Mouse (Mus musculus) urinary bladder, postnatal 25 days (tissue): ENCODE measurements around the gene Arid5b.

Experiments used
- DNase-seq: peaks from one replicate; pipeline ENCODE4 v3.0.0; 2022; ENCODE audit warnings: low spot score

Arid5b gene

DNA sequence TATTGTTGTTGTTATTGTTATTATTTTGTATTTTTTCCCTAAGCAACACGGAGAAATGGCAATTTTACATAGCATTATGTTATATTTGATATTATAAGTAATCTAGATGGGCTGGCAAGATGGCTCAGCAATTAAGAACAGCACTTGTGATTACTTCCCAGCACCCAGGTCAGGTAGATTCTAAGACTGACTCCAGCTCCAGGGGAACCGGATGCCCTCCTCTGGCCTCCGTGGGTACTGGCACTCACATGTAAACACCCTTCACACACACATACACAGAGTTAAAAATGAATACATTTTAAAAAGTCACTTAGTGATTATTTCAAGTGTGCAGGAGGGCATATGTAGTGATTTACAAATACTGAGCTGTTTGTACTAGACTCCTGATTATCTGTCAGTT lies 190.8 kb downstream of the Arid5b start:
- no peak for DNase-seq

DNA sequence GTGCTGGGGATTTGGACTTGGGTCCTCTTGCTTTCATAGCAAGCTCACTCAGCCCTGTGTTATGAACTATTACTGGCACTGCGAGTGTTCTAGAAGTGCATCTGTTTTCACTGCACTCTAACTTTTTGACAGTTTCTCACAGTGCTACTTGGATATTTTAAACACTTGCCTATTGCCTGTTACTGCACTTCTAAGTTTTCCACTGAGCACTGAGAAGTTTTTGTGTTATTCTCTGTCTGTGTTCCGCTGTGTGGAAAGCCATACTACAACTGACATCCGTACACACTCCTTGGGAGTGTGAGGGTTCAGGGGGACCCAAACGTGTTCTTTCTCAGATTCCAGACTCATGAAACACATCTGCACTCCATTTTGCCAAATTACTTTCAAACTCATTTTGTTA lies 191.6 kb downstream of the Arid5b start:
- DNase-seq, result no peak

DNA sequence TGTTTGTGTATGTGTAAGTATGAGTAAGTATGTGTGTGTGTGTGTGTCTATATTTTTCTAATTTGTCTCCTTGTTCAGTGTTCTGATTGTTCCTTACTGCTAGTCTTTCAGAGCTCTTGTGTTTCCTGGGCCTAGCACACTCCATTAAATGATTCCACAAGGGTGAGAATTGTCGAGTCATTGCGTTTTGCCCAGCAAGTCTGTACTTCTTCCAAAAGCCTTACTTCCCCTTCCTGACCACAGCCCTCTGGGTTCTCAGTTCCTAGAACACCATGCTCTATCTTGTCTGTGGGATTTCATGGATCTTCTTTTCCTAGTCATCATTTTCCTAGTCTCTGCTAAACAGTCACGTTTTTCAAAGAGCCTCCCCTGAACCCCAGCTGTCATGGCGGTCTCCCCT lies 193.0 kb downstream of the Arid5b start:
- DNase-seq, result no peak

DNA sequence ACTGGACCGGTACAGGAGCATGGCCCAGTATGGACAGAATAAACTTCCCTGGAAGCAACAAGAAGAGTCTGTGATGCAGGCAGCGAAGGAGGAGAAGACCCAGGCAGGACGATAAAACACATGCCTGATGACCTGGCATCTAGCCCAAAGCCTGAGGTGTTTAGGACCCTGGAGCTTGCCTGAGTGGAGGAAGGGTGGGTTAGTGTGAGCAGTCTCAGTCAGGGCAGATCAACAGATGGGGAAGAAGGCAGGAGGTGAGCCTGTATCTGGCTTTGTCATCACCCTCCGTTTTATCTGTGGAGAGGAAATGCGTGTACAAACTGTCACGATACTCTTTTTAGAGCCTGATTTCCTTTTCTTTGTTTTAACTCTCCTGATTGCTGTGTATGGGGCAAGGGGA lies 196.8 kb downstream of the Arid5b start:
- no peak for DNase-seq

DNA sequence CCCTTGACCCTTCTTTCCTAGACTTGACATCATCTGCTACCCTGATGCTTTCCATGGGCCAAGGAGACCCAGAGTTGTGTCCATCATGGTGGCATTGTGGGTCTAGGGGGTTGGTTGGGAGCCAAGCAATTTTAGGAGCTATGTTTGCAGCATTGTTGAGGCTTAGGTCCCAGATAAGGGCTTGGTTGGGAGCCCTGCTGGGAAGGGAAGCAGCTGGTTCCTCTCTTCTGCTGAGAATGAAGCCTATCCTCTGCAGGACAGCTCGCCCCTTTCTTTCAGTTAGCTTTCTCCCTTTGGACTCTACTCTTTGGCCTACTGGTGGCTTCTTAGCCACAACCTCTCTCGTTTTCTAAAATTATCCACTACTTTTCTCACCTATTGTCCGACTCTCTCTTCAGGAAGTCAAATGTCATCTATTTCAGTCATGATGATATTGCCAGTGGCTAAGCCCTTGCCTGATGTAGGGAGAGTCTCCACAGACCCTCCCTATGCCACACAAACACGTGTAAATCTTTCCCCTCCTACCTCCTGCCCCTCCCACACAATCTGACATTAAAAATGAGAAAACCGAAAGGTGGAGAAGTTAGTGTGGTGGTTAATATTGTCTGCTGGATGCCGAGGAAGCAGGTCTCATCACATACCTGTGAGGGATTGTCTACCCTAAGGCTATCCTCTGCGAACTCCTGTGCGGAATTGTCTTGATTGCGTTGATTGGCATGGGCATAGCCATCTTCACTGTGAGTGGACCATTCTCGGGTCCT lies 198.4 kb downstream of the Arid5b start:
- DNase-seq, result no peak

DNA sequence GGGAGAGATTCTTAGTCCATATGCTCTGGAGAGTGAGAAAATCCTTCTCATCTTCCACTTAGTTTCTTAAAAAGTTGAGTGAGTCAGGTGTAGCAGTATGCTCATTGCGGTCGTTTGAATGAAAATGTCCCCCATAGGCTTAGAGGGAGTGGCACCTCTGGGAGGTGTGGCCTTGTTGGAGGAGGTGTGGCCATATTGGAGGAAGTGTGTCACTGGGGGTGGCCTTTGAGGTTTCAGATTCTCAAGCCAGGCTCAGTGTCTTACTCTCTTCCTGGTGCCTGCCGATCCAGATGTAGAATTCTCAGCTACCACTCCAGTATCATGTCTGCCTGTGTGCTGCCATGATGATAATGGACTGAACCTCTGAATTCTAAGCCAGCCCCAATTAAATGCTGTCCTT lies 199.8 kb downstream of the Arid5b start:
- no peak for DNase-seq

DNA sequence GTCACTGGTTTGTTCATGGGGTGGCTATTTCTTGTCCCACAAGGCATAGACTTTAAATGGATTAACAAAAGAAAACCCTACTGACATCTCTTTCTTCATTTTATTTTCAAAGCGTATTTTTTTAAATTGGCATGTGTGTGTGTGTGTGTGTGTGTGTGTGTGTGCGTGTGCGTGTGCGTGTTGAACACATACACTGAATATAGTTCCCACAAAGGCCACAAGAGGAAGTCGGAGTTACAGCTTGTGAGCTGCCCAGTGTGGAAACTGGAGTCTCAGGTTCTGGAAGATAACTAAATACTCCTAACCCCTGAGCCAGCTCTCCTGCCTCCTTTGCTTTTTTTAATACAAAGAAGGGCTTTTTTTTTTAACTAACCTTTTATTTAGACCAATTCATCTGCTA lies 203.4 kb downstream of the Arid5b start:
- DNase-seq, result no peak

DNA sequence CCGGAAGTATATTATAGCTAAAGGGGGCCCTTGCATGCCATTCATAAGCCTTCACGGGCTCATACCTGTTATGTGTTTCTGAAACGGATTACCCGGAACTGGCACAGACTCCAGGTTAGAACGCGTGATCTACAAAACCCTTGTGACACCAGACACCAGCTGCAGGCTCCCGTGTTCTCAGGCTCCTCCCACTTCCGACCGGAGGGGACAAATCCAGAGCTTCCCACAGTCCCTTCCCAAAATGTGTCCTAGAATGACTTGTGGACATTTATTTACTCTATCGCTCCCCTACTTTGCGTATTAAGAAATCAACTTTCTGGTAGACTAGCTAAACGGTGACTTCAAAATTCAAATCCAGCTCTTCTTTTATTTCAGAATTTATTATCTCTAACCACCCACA lies 204.2 kb downstream of the Arid5b start:
- no peak for DNase-seq

DNA sequence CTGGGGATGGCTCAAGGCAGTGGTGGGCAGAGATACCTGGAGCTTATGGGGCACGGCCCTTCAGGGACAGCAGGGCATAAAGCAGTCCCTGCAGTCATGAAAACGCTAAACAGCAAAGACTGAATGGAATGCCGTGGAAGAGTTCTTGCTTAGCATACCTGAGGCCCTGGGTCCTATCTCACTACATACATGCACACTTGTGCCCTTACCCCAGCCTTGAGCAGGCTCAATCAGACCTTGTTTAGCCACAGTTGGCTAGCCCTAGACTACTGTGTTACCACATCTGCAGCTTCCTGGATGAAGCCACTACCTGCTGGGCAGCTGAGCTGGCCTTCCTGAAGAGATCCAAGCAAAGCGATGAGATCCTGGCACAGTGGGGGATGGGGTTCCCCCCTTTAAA lies 205.9 kb downstream of the Arid5b start:
- no peak for DNase-seq

DNA sequence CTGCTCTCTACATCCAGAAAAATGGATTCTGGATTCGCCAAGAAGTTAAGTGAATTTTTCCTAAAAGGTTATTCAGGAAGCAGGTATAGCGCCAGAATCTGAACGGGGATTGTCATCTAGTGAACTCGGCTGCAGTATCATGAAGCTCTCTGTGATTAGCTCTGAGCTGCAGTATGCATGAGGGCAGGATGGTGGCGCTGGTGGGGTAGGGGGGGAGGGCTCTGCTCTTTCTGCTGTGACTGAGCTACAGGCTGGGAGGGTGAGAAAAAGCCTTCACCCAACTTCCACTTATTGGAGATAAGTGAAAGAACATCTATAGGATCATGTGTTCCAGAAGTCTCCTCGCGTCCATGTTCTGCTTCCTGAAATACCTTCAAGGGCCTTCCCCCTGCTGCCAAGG lies 207.5 kb downstream of the Arid5b start:
- no peak for DNase-seq

DNA sequence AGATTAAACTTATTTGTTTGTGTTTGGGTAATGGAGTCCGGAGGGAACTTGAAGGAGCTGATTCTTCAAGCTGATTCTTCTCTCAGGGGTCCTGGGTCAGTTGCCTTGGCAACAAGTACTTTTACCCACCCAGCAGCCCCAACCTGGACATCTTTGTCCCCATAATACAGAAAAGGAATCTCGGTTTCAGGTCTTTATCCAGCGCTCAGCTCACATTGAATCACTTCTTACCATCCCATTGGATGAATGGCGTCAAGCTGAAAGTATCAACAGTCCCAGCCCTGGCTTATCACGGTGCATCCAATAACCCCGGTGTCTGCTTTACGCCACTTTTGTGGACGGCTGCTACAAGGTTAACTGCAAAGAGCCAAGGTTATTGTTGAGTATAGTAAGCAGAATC lies 210.1 kb downstream of the Arid5b start:
- DNase-seq, result no peak

DNA sequence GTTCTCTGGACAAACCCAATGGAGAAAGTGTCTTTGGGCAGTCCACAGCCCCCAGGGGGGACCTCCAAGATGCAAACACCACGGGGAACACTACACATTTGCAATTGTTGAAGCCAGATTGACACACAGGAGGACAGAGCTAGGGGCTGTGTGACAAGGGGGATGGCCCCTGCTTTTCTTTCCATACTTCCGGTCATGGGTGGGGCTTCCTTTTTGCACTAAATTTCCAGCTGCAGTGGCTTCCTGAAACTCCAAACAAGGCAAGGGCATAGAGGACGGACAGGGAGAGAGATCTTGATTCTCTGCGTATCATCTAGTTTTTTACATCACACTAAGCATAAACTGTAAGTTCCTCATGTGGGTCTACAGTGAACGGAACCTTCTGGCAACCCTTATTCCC lies 210.6 kb downstream of the Arid5b start:
- no peak for DNase-seq

DNA sequence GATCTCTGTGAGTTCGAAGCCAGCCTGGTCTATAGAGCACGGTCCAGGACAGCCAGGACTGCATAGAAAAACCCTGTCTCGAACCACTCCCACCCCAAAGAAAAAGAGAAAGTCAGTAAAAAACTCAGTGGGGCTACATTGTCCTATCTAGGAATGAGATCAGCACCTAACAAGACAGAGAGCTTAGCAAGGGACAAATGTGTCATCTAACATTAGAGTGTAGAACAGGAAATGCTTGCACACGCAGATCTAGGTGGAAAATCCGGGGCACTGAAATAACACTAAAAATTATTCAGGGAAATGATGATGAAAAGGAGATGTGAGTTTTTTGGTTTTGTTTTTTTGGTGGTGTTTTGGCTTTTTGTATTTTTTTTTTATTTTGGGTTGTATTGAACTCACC lies 212.4 kb downstream of the Arid5b start:
- no peak for DNase-seq

DNA sequence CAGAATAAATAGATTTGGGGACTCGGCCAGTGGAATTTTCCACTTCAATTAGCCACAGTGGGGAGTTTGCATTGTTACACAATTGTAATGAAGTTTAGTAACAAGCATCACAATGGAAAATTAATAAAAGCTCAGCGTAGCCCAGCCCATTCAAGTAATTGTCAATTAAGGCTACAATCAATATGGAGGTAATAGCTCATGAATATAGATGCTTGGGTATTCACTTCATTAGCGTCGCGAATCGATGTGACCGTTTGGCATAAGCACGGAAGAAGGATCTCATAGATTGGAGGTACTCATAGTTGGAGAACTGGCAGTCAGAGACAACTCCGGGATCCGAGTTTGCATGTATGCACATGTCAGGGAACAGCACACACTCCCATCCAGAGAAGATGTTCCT lies 214.0 kb downstream of the Arid5b start:
- no peak for DNase-seq

DNA sequence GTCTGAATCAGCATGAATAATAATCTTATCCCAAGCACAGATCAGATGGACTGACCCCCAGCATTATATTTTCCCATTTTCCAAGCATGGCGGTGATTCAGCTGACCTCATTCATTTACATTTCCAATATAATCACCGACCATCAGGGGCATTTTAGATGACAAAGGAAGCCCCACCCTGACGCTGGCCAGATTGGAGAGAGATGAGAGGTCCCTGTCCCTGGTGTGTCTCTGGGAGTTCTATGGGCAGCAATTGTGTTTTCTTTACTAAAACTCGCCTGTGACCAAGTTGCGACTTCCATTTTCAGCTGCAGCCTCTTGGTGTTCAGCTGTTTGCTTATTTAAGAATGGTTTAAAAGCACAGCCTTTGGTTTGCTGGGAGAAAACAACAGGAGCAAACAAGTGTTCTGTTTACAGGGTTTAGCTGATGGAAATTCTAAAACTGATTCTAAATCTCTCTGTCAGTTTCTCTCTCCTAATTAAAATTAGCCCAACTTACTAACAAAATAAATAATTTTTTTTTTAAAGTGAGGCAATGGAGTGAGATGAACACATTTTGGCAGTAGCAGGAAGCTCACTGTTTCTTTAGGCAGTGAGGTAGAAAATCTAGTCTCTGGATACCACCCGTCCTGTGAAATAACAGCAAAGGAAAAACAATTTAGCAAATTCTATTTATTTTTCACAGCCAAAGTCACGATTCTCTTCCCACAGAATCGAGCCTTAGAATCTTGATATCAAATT lies 214.6 kb downstream of the Arid5b start:
- DNase-seq, result no peak

DNA sequence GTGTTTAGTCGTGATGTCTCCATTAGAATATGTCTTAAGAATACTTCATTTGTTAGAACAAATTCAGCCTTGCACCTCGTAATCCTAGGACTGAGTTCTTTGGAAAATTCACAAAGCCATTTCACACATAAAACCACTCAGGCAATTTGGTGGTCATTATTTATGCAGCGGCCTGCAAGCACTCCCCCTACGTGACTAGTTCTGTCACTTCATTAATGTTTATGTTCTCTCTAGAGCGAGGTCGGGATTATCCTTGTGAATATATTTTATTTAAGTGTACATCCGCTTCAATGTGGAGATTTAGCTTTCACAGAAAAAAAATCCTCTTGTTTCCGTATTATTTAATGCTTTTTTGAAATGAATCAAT lies 217.3 kb downstream of the Arid5b start:
- DNase-seq, result no peak

DNA sequence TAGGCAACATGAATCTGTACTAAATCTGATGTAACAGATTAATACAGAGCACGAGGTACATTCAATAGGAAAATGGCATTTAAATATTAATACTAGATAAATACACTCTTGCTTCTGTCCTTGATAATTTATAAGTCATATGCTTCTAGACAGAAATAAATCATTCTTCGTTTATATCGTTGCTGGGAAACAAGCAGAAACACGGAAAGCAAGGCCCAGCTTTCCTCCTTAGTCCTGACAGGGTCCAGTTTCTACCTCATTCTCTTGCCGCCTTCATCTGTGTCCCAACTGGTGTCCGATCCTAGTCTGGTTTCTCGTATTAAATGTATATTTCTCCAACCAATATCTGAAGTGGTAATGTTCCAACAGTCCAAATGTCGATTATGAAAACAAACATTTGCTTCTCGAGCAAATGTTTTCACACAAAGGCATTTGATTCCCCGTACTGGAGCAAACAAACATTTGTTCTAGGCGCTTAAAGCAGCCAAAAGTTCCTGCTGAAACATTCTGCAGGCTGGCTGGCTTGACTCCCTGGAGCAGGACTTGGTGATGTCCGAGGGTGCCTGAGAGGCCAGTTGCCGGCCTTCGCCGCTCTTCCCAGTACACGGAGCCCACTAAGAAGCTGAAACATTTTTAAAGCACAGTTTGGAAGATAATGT lies 217.8 kb downstream of the Arid5b start:
- no peak for DNase-seq

DNA sequence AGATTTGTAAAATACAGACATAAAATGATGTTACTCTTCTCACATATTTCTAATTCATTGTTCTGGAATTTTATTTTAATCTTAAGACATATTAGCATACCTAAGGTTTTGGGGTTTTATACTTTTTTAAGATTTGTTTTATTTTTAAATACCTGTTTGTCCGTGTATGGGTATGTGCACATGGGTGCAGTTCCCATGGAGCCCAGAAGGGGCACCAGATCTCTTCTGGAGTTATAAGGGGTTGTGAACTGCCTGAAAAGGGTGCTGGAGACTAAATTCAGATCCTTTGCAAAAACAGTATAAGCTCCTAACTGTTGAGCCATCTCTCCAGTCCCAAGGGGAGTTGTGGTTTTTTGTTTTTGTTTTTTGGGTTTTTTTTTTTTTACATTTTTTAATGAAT lies 220.2 kb downstream of the Arid5b start:
- DNase-seq, result no peak

DNA sequence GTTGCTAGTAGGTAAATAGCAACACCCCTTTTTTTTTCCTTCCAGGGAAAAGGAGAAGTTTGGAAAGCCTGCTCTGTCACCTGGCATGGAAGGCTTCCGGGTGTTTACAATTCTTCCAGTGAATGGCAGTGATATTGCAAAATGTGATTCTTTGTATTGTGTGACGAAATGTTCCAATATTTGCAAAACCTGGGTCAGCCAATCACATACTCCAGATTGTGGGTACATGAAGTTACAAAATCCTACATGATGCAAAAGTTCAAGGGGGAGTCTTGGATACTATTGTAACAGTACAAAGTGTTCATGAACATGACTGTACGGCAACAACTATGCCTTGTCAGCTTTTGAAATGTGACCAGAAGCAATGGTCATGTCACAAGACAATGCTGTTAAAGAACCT lies 220.7 kb downstream of the Arid5b start:
- no peak for DNase-seq

DNA sequence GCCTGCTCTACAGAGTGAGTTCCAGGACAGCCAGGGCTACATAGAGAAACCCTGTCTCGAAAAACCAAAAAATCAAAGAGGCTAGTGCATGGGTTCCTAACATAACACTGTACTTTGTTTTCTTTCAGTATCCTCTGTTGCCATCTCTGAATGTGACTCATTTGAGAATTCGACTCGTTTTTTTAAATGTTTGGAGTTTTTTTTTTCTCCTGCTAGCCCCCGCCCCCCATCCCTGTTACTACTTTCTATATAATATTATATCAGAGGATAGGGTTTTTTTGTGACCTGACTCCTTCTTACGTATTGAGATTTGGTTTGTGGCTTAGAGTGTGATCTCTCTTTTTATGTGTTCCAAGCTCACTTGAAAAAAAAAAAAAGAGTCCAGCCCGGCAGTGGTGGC lies 223.8 kb downstream of the Arid5b start:
- no peak for DNase-seq

DNA sequence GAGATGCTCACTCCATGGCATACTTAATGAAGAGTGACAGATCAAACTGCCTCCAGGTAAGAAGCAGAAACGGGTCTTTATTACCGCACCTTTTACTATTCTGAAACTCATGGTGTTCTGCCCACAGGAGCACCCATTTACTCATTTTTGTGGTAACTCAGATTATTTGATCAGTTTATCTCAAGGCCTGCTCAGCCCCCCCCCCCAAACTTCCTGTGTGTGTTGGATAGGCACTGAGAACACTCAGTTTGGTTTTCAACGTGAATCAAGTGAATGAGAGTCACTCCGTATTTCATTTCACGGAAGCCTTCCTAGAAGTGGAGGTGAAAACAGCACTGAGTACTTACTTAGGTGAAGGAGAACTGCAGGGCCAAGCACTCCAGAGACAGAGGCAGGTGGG lies 224.4 kb downstream of the Arid5b start:
- DNase-seq, result no peak

DNA sequence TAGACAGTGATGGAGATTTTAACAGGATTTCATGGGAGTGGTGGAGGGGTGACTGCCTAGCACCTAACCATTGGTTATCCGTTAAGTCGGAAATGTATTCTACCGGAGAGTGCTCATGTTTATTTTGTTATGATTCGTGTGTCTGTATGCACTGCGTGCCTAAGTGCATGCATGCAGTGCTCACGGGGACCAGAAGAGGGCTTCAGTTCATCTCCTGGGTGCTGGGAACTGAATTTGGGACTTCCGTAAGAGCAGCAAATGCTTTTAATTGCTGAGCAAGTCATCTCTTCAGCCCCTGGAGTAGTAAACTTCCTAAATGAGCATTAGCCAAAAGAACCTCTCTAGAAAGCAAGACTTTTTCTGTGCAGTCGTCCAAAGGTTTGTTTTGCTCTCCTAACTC lies 226.2 kb downstream of the Arid5b start:
- DNase-seq, result no peak

DNA sequence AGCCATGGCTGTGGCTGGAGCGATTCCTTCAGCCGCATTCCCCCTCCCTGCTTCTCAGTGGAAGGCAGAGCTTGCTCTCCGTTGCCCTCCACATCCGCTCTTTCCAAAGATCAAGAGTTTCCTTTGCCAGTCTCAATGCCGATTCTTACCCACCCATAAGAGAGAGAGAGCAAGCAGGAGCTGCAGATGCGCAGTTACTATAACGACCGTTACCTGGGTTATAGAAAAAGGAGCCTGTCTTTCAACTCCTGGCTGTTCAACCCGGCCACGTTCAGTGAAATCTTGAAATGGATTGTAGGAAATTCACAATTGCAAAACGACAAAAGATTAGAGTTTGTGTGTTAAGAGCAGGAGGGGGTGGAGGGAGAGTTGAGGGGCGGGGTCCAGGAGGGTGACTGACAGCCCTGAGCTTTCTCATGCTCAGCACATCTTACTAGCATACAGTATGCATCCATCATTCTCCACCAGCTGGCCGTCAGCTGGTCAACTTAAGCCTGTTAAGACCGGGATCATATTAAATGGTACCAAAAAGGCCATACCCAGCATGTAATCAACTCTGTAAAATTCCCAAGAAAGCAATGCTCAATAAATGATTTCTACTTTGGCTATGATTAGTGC lies 227.1 kb downstream of the Arid5b start:
- DNase-seq, result no peak
